In the genomic region with DNA sequence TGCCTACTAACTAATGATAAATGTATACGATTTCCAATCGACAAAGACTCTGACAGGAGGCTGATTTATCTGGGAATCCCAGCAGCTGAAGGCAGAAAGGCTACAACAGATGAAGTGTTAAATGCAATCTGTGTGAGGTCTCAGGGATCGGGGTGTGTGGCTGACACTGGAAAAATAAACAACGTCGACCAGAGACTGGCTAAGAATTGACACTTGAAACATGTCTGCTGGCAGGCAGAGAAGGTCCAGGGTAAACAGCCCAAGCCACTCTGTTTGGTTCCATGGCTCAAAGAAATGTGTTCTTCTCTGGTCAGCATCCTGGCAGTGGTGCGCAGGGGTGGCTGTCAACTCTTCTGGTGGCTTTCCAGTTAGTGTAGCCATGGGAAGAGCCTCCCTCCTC, we compare ENCODE assay signal across 22 mouse cellular contexts.
DNase-seq lines count a peak whose midpoint lies in the region; ATAC-seq and TF ChIP-seq lines count a peak whose summit lies in the region.
"Had no signal": no experiment of that assay in that cellular context is flagged by ENCODE, and none has a peak within 500 bp of the region (broad histone marks: within the 10 kb centered on the region; RNA-seq: fewer than 3 reads in every experiment).

No protein-coding gene starts in this region.

- no peak overlapping the region for H3K4me2 ChIP-seq in hindbrain, postnatal 0 days (ENCODE audit: low read depth, low read length)
- H3K4me2 ChIP-seq in lung, embryonic 15.5 days = 0 out of 2 replicates have a peak overlapping the region, but pooled peaks have one; percentile 4
- H3K4me2 ChIP-seq: hindbrain, embryonic 15.5 days; limb, embryonic 13.5 days; neural tube, embryonic 12.5 days had no signal

- no peak overlapping the region for H3K4me3 ChIP-seq in hindbrain, embryonic 10.5 days
- H3K4me3 ChIP-seq in hindbrain, postnatal 0 days (ENCODE audit: low read length) = no peak overlapping the region
- H3K4me3 ChIP-seq in lung, embryonic 15.5 days = no peak overlapping the region
- H3K4me3 ChIP-seq: heart, embryonic 10.5 days; hindbrain, embryonic 15.5 days; layer of hippocampus, adult 2 months; limb, embryonic 13.5 days; megakaryocyte, embryonic 14.5 days; neural tube, embryonic 12.5 days had no signal

- no peak for ATAC-seq in hindbrain, postnatal 0 days
- peak; percentile 36; the same call in 1 of the 2 replicates for ATAC-seq in lung, embryonic 15.5 days (ENCODE audit: borderline replicate concordance, extremely low read depth, low FRiP score, low TSS enrichment)

- H3K27me3 ChIP-seq in hindbrain, embryonic 10.5 days (ENCODE audit: insufficient read depth, poor library complexity, severe bottlenecking) = peaks cover 19% of the 10 kb centered on the region
- no peaks in the 10 kb centered on the region for H3K27me3 ChIP-seq in hindbrain, postnatal 0 days (ENCODE audit: insufficient read depth, low read length)
- H3K27me3 ChIP-seq in lung, embryonic 15.5 days = no peaks in the 10 kb centered on the region; the same call in 1 of the 2 replicates
- H3K27me3 ChIP-seq: hindbrain, embryonic 15.5 days; limb, embryonic 13.5 days; neural tube, embryonic 12.5 days had no signal

- WGBS in hindbrain, embryonic 10.5 days = 61% methylated on average over 6 of the region's 6 CpGs
- WGBS in hindbrain, postnatal 0 days = 42% methylated on average over 6 of the region's 6 CpGs
- WGBS in lung, embryonic 15.5 days = 15% methylated on average over 6 of the region's 6 CpGs

- no peak overlapping the region for H3K9ac ChIP-seq in hindbrain, postnatal 0 days (replicated peaks; ENCODE audit: low read length)
- no peak overlapping the region for H3K9ac ChIP-seq in lung, embryonic 15.5 days
- H3K9ac ChIP-seq: hindbrain, embryonic 15.5 days; limb, embryonic 13.5 days; liver, embryonic 14.5 days; neural tube, embryonic 12.5 days had no signal

- H3K4me1 ChIP-seq in hindbrain, embryonic 10.5 days (replicated peaks) = peaks cover 51% of the 10 kb centered on the region
- H3K4me1 ChIP-seq in hindbrain, postnatal 0 days (ENCODE audit: insufficient read depth, low read length) = no peaks in the 10 kb centered on the region
- peaks cover 14% of the 10 kb centered on the region for H3K4me1 ChIP-seq in lung, embryonic 15.5 days

- TF ChIP-seq CTCF in hindbrain, postnatal 0 days (IDR thresholded peaks at IDR 0.05; ENCODE audit: low read depth) = no peak

- 0 out of 2 replicates have a peak overlapping the region, but pooled peaks have one; percentile 30 for H3K27ac ChIP-seq in hindbrain, embryonic 10.5 days
- no peak overlapping the region for H3K27ac ChIP-seq in hindbrain, postnatal 0 days
- no peak overlapping the region for H3K27ac ChIP-seq in lung, embryonic 15.5 days
- H3K27ac ChIP-seq: heart, embryonic 10.5 days; hindbrain, embryonic 15.5 days; layer of hippocampus, adult 2 months; limb, embryonic 13.5 days; liver, embryonic 14.5 days; neural tube, embryonic 12.5 days had no signal

- no peaks in the 10 kb centered on the region for H3K9me3 ChIP-seq in hindbrain, embryonic 10.5 days
- no peaks in the 10 kb centered on the region for H3K9me3 ChIP-seq in hindbrain, postnatal 0 days (ENCODE audit: low read length)
- no peaks in the 10 kb centered on the region for H3K9me3 ChIP-seq in lung, embryonic 15.5 days
- H3K9me3 ChIP-seq: heart, embryonic 10.5 days; hindbrain, embryonic 15.5 days; limb, embryonic 13.5 days; neural tube, embryonic 12.5 days had no signal

- intact Hi-C loops in gastrocnemius, postnatal 14 days (cut with DNase I; ENCODE audit: low total_unique reads) = no loop called here

- no peaks in the 10 kb centered on the region for H3K36me3 ChIP-seq in hindbrain, embryonic 10.5 days
- H3K36me3 ChIP-seq in hindbrain, postnatal 0 days (ENCODE audit: insufficient read depth, low read length) = no peaks in the 10 kb centered on the region
- H3K36me3 ChIP-seq in lung, embryonic 15.5 days = no peaks in the 10 kb centered on the region
- H3K36me3 ChIP-seq: heart, embryonic 10.5 days; hindbrain, embryonic 15.5 days; limb, embryonic 13.5 days; neural tube, embryonic 12.5 days had no signal

- no peak for DNase-seq in hindbrain, embryonic 10.5 days (ENCODE audit: low spot score)
- DNase-seq in hindbrain, postnatal 0 days (ENCODE audit: low spot score) = no peak
- peak; percentile 19 for DNase-seq in kidney, postnatal 10 days
- no peak for DNase-seq in kidney, adult 18-20 months
- peak; percentile 38 for DNase-seq in mesoderm, embryonic 11.5 days (ENCODE audit: low read depth, low spot score)
- no peak for DNase-seq in gastrocnemius, postnatal 14 days
- no peak for DNase-seq in cerebellum, postnatal 4 days (ENCODE audit: low spot score in 2 of 2)
- DNase-seq: adrenal gland, adult 8-10 months; cerebellum, adult 11-12 months; cerebellum, postnatal 36 days; gastrocnemius, postnatal 36 days; heart, postnatal 14 days; spleen, adult 18-20 months; thymus, postnatal 14 days had no signal

Comparison
In these comparisons a context has a peak if more than half of its experiments do, and no peak if none do; other contexts are left out.
1. DNase-seq: peak in kidney, postnatal 10 days (single experiment) and mesoderm, embryonic 11.5 days (single experiment); none in hindbrain, embryonic 10.5 days (single experiment), hindbrain, postnatal 0 days (single experiment), kidney, adult 18-20 months (single experiment), gastrocnemius, postnatal 14 days (single experiment) and cerebellum, postnatal 4 days (0 of 2).